Mouse (Mus musculus): ENCODE data around the gene Galnt14.

- TF ChIP-seq CTCF (IDR thresholded peaks at IDR 0.05): no peak
- no peak for TF ChIP-seq EP300 (IDR thresholded peaks at IDR 0.05; ENCODE audit: insufficient read depth, low read depth, low read length)
These were observed 150.0 kb downstream of the Galnt14 start for GRCm38 (mm10) chr17:73560208-73560784.
